Mouse (Mus musculus): ENCODE data around the gene Csnk1g2. TPM values are rescaled to one million over a fixed set of nuclear protein-coding genes. Genes with fewer than 3 reads are reported as not detected.

The Csnk1g2 gene
- polyA plus RNA-seq (2015; fragmentation: Nextera tagmentation; extraction: Ambion mirVana) = 79.9 and 96.8 TPM in 2 replicates

DNA sequence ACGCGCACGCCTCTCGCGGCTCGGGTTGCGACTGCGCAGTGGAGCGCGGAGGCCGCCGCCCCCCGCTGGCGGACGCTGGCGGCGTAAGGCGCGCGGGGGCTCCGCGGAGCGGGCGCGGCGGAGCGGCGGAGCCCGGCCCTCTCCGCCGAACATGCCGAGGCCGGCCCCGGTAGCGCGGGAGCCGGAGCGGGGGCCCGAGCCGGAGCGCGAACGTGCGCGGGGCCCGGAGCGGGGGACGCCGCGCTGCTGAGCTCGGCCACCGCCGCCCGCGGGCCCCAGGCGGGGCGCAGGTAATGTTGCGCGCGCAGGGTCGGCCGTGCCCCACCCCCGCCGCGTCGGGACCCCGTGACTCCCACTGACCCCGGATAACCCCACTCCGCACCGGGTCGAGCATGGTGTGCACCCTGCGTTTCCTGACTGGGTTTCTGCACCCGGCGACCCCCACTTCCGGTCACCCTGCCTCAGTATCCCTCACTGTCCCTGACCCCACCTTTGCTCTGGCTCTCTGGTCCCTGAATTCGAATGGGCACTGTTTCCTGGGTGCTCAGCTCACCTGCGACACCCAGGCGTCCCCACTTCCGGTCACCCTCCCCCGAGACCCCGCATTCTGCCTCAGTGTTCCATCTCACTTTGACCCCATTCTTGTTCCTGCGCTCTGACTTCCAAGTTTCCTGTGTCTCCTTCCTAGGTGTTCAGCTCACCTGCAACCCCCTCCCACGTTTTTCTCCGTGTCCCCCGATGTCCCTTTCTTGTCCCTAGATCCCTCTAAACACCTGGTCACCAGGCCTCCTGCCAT, at the start of gene Csnk1g2:
Gene Csnk1g2 (plus strand): TSS at position 178 of the 796 bp plus-strand sequence.
- Histone ChIP-seq H3K9ac (ENCODE audit: low read depth, low read length) (peak within 1 kb of the TSS; percentile 95), H3K4me2 (ENCODE audit: low read length) (peak within 1 kb of the TSS; percentile 85), H3K4me1 (ENCODE audit: control insufficient read depth, insufficient read depth, low read length) (peaks cover 24% of the 10 kb centered on the region), H3K4me3 (ENCODE audit: low read depth, low read length) (peak within 1 kb of the TSS; percentile 83), H3K27me3 (ENCODE audit: control insufficient read depth, insufficient read depth, low read depth, low read length) (no peaks in the 10 kb centered on the region), H3K36me3 (ENCODE audit: control insufficient read depth, insufficient read depth, low read length) (no peaks in the 10 kb centered on the region), H3K9me3 (replicated peaks; ENCODE audit: control insufficient read depth, low read length, poor library complexity, severe bottlenecking) (no peaks in the 10 kb centered on the region), H3K27ac (ENCODE audit: low read length) (peak within 1 kb of the TSS; percentile 98)
- peak; percentile 3; the same call in 1 of the 2 replicates for ATAC-seq
- WGBS = under 1% methylated on average over 64 of the region's 85 CpGs

DNA sequence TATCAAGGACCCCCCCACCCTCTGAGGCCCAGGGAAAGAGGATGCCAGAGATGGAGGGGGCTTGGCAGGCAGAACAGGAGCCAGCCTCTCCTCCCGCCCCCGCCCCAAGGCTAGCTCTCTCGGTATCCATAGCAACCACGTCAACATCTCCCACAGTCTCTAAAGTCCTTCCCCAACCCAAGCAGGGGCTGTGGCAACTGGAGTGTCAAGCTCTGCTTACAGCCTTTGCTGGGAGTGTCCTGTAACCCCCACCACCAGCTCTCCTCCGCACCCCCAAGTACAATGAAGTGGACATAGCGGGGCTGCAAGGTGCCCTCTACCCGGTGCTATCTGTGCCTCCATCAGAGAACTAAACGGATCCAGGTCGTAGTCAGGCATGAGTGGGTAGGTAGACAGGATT, 48.7 kb upstream of the Csnk1g2 start:
- H3K36me3 ChIP-seq (ENCODE audit: control insufficient read depth, insufficient read depth, low read length) = no peaks in the 10 kb centered on the region
- H3K4me2 ChIP-seq (ENCODE audit: low read length) = peak overlapping the region; percentile 17; the same call in 1 of the 2 replicates
- peaks cover 32% of the 10 kb centered on the region for H3K4me1 ChIP-seq (ENCODE audit: control insufficient read depth, insufficient read depth, low read length)
- no peak overlapping the region for H3K27ac ChIP-seq (ENCODE audit: low read length)
- no peaks in the 10 kb centered on the region for H3K27me3 ChIP-seq (ENCODE audit: control insufficient read depth, insufficient read depth, low read depth, low read length)
- H3K4me3 ChIP-seq (ENCODE audit: low read depth, low read length) = no peak overlapping the region
- H3K9me3 ChIP-seq (replicated peaks; ENCODE audit: control insufficient read depth, low read length, poor library complexity, severe bottlenecking) = no peaks in the 10 kb centered on the region
- ATAC-seq = no peak
- H3K9ac ChIP-seq (ENCODE audit: low read depth, low read length) = no peak overlapping the region
- 58% methylated on average over 9 of the region's 9 CpGs for WGBS

DNA sequence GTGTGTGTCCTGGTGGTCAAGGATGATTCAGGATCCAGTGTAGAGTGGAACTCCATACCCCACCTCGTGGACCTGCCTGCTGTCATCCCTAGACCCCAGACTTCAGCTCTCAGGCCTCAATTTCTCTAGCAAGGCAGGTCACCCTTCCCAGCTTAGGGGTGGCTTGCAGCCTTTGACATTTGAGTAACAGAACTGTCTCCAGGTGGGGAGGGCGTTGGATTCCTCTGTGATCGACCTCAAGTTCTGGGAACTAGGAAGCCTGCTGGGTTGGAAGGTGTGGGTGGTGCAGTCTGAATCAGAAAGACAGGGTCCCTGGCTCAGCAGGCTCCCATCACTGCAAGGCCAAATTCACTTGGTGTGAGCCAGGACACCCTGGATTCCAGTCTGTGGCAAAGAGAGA, 47.7 kb upstream of the Csnk1g2 start:
- Histone ChIP-seq H3K27me3 (ENCODE audit: control insufficient read depth, insufficient read depth, low read depth, low read length) (no peaks in the 10 kb centered on the region), H3K36me3 (ENCODE audit: control insufficient read depth, insufficient read depth, low read length) (no peaks in the 10 kb centered on the region), H3K4me3 (ENCODE audit: low read depth, low read length) (no peak overlapping the region), H3K4me1 (ENCODE audit: control insufficient read depth, insufficient read depth, low read length) (peaks cover 32% of the 10 kb centered on the region), H3K27ac (ENCODE audit: low read length) (no peak overlapping the region), H3K9ac (ENCODE audit: low read depth, low read length) (no peak overlapping the region), H3K9me3 (replicated peaks; ENCODE audit: control insufficient read depth, low read length, poor library complexity, severe bottlenecking) (no peaks in the 10 kb centered on the region), H3K4me2 (ENCODE audit: low read length) (peak overlapping the region; percentile 88; the same call in 1 of the 2 replicates)
- WGBS = 70% methylated on average over 3 of the region's 3 CpGs
- ATAC-seq = no peak

DNA sequence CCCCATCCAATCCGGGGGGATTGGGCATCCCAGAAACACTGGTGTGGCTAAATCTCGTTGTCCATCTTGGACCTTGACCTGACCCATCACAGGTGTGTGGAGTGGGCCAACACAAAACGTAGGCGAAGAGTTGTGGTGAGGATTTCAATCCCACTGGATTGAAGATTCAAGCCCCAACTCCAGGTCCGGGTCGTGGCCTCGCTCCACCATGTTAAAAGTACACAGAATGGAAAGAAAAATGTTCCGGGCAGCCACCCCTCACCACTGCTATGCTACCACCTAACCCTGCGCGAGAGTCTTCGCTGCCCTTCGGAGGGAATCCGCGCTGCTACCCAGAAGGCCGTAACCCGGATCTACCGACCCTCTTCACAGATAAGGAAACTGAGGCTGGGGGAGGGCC, 46.7 kb upstream of the Csnk1g2 start:
- WGBS = 20% methylated on average over 17 of the region's 17 CpGs
- no peak overlapping the region for H3K27ac ChIP-seq (ENCODE audit: low read length)
- peak overlapping the region; percentile 83 for H3K4me3 ChIP-seq (ENCODE audit: low read depth, low read length)
- H3K4me1 ChIP-seq (ENCODE audit: control insufficient read depth, insufficient read depth, low read length) = peaks cover 29% of the 10 kb centered on the region
- ATAC-seq = no peak
- peak overlapping the region; percentile 87 for H3K9ac ChIP-seq (ENCODE audit: low read depth, low read length)
- H3K9me3 ChIP-seq (replicated peaks; ENCODE audit: control insufficient read depth, low read length, poor library complexity, severe bottlenecking) = no peaks in the 10 kb centered on the region
- H3K36me3 ChIP-seq (ENCODE audit: control insufficient read depth, insufficient read depth, low read length) = no peaks in the 10 kb centered on the region
- no peaks in the 10 kb centered on the region for H3K27me3 ChIP-seq (ENCODE audit: control insufficient read depth, insufficient read depth, low read depth, low read length)
- H3K4me2 ChIP-seq (ENCODE audit: low read length) = peak overlapping the region; percentile 88

DNA sequence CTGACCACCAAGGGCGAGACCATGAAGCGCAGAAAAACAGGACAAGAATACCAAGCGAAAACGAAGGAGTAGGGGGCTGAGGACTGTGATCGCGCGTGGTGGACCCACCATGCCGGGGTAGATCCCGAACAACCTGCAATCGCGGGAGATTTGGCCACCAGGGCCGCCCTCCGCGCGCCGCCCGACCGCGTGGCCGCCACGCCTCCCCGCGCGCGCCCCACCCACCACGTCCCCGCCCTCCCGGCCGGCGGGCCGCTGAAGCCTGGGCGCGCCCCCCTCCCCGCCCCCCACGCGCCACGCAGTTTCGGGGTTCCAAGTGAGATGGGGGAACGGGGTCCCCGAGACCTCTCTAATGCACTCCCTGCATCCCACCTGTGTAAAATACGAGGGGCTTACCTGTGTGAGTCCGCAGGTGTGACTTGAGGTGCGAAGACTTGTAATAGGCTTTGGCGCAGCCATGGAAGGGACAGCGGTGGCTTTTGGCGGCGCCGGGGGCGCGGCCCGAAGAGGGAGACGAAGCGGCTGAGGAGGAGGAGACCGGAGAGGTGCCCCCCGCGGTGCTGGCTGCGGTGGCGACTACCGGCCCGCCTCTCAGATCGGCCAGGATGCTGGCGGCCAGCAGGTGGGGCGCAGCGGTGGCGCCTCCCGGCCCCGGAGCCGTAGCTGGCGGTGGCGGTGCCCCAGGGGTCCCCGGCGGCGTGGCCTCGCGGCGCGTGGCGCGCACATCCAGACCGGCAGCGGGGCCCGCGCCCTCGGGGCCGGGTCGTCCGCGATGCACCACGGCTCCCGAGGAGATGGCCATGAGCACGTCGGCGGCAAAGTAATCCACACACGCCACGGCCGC, 46.1 kb upstream of the Csnk1g2 start:
- peak overlapping the region; percentile 88 for H3K4me2 ChIP-seq (ENCODE audit: low read length)
- peak overlapping the region; percentile 83 for H3K4me3 ChIP-seq (ENCODE audit: low read depth, low read length)
- under 1% methylated on average over 79 of the region's 96 CpGs for WGBS
- H3K27ac ChIP-seq (ENCODE audit: low read length) = peak overlapping the region; percentile 86
- ATAC-seq = peak; percentile 1; the same call in 1 of the 2 replicates
- H3K9ac ChIP-seq (ENCODE audit: low read depth, low read length) = peak overlapping the region; percentile 87
- no peaks in the 10 kb centered on the region for H3K36me3 ChIP-seq (ENCODE audit: control insufficient read depth, insufficient read depth, low read length)
- H3K27me3 ChIP-seq (ENCODE audit: control insufficient read depth, insufficient read depth, low read depth, low read length) = no peaks in the 10 kb centered on the region
- H3K4me1 ChIP-seq (ENCODE audit: control insufficient read depth, insufficient read depth, low read length) = peaks cover 23% of the 10 kb centered on the region
- no peaks in the 10 kb centered on the region for H3K9me3 ChIP-seq (replicated peaks; ENCODE audit: control insufficient read depth, low read length, poor library complexity, severe bottlenecking)

DNA sequence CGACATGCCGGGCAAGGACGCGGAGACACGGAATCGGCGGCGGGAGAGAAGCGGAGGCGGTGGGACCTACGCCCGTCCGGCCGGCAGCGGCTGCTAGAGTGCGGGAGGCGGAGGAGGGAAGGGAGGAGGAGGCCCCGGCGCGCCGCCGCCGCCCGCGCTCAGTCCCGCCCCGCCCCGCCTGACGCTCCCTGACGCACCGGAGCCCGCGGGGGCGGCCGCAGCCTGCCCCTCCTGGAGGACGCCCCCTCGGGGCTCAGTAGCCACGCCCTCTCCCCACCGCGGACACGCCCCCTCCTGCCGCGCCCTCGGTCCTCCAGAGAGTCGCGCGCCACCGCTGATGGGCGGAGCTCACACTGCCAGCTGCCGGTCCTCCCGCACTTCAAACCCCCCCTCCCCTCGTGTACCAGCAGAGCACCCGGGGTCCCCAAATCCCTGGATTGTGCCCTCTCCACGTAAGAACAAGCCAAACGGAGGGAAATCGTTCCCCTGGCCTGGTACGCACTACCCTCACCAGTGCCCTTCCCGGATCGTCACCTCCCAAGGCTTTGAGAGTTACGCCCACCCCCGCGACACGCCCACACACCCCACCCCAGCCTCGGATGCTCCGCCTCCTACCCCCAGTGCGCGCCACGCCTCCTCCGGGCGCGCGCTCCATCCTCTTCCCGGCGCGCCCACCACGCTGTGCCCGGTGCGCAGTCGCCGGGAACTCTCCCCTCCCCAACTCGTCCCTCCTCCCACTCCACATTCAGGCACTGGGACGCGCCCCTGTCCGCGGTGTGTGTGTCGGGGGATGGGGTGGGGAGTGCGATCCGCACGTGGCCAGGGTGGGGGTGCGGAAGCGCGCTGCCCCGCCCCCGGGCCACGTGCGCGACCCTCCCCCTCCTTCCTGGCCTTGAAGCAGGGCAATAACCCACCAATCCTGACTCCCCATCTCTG, 45.2 kb upstream of the Csnk1g2 start, which contains the start of gene Klf16:
Gene Klf16 (minus strand): TSS at position 127 of the 936 bp plus-strand sequence.
- Histone ChIP-seq H3K27ac (ENCODE audit: low read length) (peak within 1 kb of the TSS; percentile 86), H3K9ac (ENCODE audit: low read depth, low read length) (peak within 1 kb of the TSS; percentile 87), H3K4me3 (ENCODE audit: low read depth, low read length) (peak within 1 kb of the TSS; percentile 83), H3K4me2 (ENCODE audit: low read length) (peak within 1 kb of the TSS; percentile 88), H3K27me3 (ENCODE audit: control insufficient read depth, insufficient read depth, low read depth, low read length) (no peaks in the 10 kb centered on the region), H3K9me3 (replicated peaks; ENCODE audit: control insufficient read depth, low read length, poor library complexity, severe bottlenecking) (no peaks in the 10 kb centered on the region), H3K36me3 (ENCODE audit: control insufficient read depth, insufficient read depth, low read length) (no peaks in the 10 kb centered on the region), H3K4me1 (ENCODE audit: control insufficient read depth, insufficient read depth, low read length) (peaks cover 22% of the 10 kb centered on the region)
- peak; percentile 71 for ATAC-seq
- 0% methylated on average over 45 of the region's 97 CpGs for WGBS

DNA sequence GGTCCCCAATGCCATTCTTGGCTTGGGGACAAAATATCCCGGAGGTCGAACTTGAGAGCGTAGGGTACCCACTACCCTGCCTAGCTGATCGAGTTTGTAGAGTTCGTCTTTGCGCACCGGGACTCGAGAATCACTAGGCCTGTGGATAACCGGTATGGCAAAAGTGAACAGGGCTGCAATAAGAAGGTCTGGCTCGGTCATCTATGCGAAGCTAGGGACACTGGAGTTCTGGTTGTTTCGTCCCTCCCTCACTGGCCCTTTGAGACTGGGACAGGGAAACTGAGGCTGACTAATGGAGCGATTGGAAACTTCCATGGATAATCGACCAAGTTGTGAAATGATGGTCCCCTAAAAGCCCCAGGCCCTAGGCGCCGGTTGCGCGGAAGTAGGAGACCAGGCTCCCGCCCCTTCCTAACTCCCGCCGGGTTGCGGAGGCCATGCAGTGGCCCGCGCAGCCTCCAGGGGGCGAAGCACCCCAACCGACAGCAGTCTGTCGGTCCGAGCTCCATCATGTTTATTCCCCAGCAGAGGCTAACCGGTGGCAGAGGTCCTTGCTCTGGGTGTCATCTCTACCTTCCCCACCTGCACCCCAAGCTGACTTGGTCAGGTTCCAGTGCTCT, 44.4 kb upstream of the Csnk1g2 start:
- peak overlapping the region; percentile 87 for H3K9ac ChIP-seq (ENCODE audit: low read depth, low read length)
- peak overlapping the region; percentile 86 for H3K27ac ChIP-seq (ENCODE audit: low read length)
- no peaks in the 10 kb centered on the region for H3K27me3 ChIP-seq (ENCODE audit: control insufficient read depth, insufficient read depth, low read depth, low read length)
- H3K9me3 ChIP-seq (replicated peaks; ENCODE audit: control insufficient read depth, low read length, poor library complexity, severe bottlenecking) = no peaks in the 10 kb centered on the region
- no peaks in the 10 kb centered on the region for H3K36me3 ChIP-seq (ENCODE audit: control insufficient read depth, insufficient read depth, low read length)
- peak overlapping the region; percentile 83 for H3K4me3 ChIP-seq (ENCODE audit: low read depth, low read length)
- peak; percentile 12; the same call in 1 of the 2 replicates for ATAC-seq
- peak overlapping the region; percentile 88 for H3K4me2 ChIP-seq (ENCODE audit: low read length)
- WGBS = under 1% methylated on average over 29 of the region's 29 CpGs
- peaks cover 22% of the 10 kb centered on the region for H3K4me1 ChIP-seq (ENCODE audit: control insufficient read depth, insufficient read depth, low read length)

DNA sequence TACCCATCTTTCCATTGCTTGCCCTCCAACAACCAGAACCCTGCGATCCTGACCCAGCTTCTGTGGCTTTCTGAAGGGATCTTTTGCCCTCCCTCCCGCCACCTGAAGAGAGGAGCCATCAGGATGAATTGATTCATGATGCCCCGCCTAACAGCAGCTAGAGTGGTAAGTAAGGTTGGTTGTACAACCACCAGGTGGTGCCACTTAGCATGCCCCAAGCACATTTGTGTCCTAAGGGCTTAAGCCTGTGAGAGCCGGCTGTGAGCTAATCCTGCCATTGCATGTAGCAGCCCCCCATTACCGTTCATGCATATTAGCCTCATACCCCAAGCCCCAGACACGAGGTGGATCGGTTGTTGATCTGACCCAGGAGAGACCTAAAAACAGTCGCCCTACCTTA, 43.7 kb upstream of the Csnk1g2 start:
- Histone ChIP-seq H3K9me3 (replicated peaks; ENCODE audit: control insufficient read depth, low read length, poor library complexity, severe bottlenecking) (no peaks in the 10 kb centered on the region), H3K27me3 (ENCODE audit: control insufficient read depth, insufficient read depth, low read depth, low read length) (no peaks in the 10 kb centered on the region), H3K4me2 (ENCODE audit: low read length) (no peak overlapping the region), H3K4me1 (ENCODE audit: control insufficient read depth, insufficient read depth, low read length) (peaks cover 19% of the 10 kb centered on the region), H3K36me3 (ENCODE audit: control insufficient read depth, insufficient read depth, low read length) (no peaks in the 10 kb centered on the region), H3K27ac (ENCODE audit: low read length) (no peak overlapping the region), H3K9ac (ENCODE audit: low read depth, low read length) (no peak overlapping the region), H3K4me3 (ENCODE audit: low read depth, low read length) (no peak overlapping the region)
- ATAC-seq = no peak
- 6% methylated on average over 8 of the region's 8 CpGs for whole genome bisulfite sequencing

All from midbrain, embryonic 16.5 days (tissue).